In the genomic region with DNA sequence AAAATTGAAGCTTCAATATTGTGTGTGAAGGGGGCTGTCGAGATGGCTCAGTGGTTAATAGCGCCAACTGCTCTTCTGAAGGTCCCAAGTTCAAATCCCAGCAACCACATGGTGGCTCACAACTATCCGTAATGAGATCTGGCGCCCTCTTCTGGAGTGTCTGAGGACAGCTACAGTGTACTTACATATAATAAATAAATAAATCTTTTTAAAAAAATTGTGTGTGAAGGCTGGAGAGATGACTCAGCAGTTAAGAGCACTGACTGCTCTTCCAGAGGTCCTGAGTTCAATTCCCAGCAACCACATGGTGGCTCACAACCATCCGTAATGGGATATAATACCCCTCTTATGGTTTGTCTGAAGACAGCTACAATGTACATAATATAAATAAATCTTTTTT, we compare ENCODE assay signal across 27 mouse cellular contexts. TPM values are rescaled to one million over a fixed set of nuclear protein-coding genes. Genes with fewer than 3 reads are reported as not detected.
DNase-seq lines count a peak whose midpoint lies in the region; ATAC-seq and TF ChIP-seq lines count a peak whose summit lies in the region.
"Not testable (repeated sequence)": the region's sequence is repeated elsewhere in the genome, so short reads cannot be mapped to it uniquely, and the experiment has no call there.
"Had no signal": no experiment of that assay in that cellular context is flagged by ENCODE, and none has a peak within 500 bp of the region (broad histone marks: within the 10 kb centered on the region; RNA-seq: fewer than 3 reads in every experiment).

No protein-coding gene starts in this region.

- H3K4me3 ChIP-seq in ES-E14 (ENCODE audit: insufficient read depth in 1 of 2, low read depth in 1 of 2, low read length in 2 of 2, poor library complexity in 1 of 2, severe bottlenecking in 1 of 2); gastrocnemius, adult 2 months; heart, embryonic 16.5 days (ENCODE audit: low read length); kidney, adult 2 months (ENCODE audit: insufficient read depth, low read depth, low read length); liver, embryonic 14.5 days (ENCODE audit: insufficient read depth in 1 of 2, low read depth in 2 of 2, low read length in 2 of 2); macrophage (ENCODE audit: inconsistent target): not testable (repeated sequence)

- H3K27ac ChIP-seq in ES-E14 (ENCODE audit: insufficient read depth, low read depth, low read length, poor library complexity, severe bottlenecking) (peak overlapping the region; percentile 92; the same call in 1 of the 2 replicates), macrophage (peak overlapping the region; percentile 97)
- H3K27ac ChIP-seq in gastrocnemius, adult 2 months, result peak overlapping the region; percentile 79
- H3K27ac ChIP-seq in heart, embryonic 16.5 days (ENCODE audit: low read length), result peak overlapping the region; percentile 52
- H3K27ac ChIP-seq in kidney, adult 2 months (ENCODE audit: insufficient read depth, low read depth, low read length); liver, embryonic 14.5 days: not testable (repeated sequence)

- not testable (repeated sequence) for H3K9me3 ChIP-seq in ES-E14 (ENCODE audit: control insufficient read depth, insufficient read depth, low read depth, low read length); heart, embryonic 16.5 days (replicated peaks; ENCODE audit: control insufficient read depth, low read length); liver, embryonic 14.5 days (ENCODE audit: control insufficient read depth, low read length)

- TF ChIP-seq EP300 in liver, embryonic 14.5 days (IDR thresholded peaks at IDR 0.05; ENCODE audit: low read depth), result not testable (repeated sequence)

- DNase-seq in ES-E14 (ENCODE audit: low read depth, low spot score); gastrocnemius, adult 2 months; liver, embryonic 14.5 days (ENCODE audit: low read depth in 3 of 3, low spot score in 3 of 3): not testable (repeated sequence)
- DNase-seq in kidney, adult 2 months, result peak; percentile 29
- peak; percentile 27 for DNase-seq in thymus, postnatal 14 days

- TF ChIP-seq CTCF in gastrocnemius, adult 2 months (IDR thresholded peaks at IDR 0.05), result peak; percentile 54
- not testable (repeated sequence) for TF ChIP-seq CTCF in kidney, adult 2 months (conservative IDR thresholded peaks at IDR 0.05; ENCODE audit: insufficient read depth, insufficient read length, low read depth, low read length)
- peak; percentile 39 for TF ChIP-seq CTCF in liver, embryonic 14.5 days (IDR thresholded peaks at IDR 0.05; ENCODE audit: low read depth)

- WGBS in heart, embryonic 16.5 days, result 88% methylated on average over 5 of the region's 5 CpGs
- WGBS in kidney, adult 2 months, result 82% methylated on average over 5 of the region's 5 CpGs
- WGBS in liver, embryonic 14.5 days (ENCODE audit: insufficient replicate concordance), result 70% methylated on average over 5 of the region's 5 CpGs
- WGBS in macrophage (ENCODE audit: missing documents), result 80% methylated on average over 3 of the region's 5 CpGs

- H3K9ac ChIP-seq in ES-E14 (ENCODE audit: insufficient read depth, low read depth, low read length, poor library complexity, severe bottlenecking); heart, embryonic 16.5 days (ENCODE audit: low read length); liver, embryonic 14.5 days (replicated peaks): not testable (repeated sequence)

- in situ Hi-C loops in ES-E14 (cut with MboI; ENCODE audit: low sequenced_read_pairs in 2 of 2, unreplicated experiment in 2 of 2), result not testable (repeated sequence)

- H3K79me2 ChIP-seq in macrophage (ENCODE audit: inconsistent target), result peaks cover 51% of the 10 kb centered on the region

- not testable (repeated sequence) for H3K4me2 ChIP-seq in heart, embryonic 16.5 days (ENCODE audit: low read depth, low read length); liver, embryonic 14.5 days (ENCODE audit: low read depth)

- intact Hi-C loops in gastrocnemius, adult 2 months (cut with DNase I), result not testable (repeated sequence)

- not testable (repeated sequence) for H3K27me3 ChIP-seq in heart, embryonic 16.5 days (ENCODE audit: control insufficient read depth, insufficient read depth, low read length); kidney, adult 2 months (replicated peaks; ENCODE audit: control insufficient read depth, insufficient read depth, low read length); liver, embryonic 14.5 days (ENCODE audit: control insufficient read depth, insufficient read depth, low read length)

- not testable (repeated sequence) for ATAC-seq in heart, embryonic 16.5 days (replicated peaks; ENCODE audit: extremely low read depth, insufficient read depth, low FRiP score); liver, embryonic 14.5 days (ENCODE audit: insufficient read depth)

- TF ChIP-seq POLR2A in kidney, adult 2 months (IDR thresholded peaks at IDR 0.05; ENCODE audit: low read depth, low read length), result not testable (repeated sequence)

- not testable (repeated sequence) for H3K36me3 ChIP-seq in ES-E14 (ENCODE audit: control insufficient read depth, insufficient read depth, low read length, poor library complexity, severe bottlenecking); heart, embryonic 16.5 days (ENCODE audit: control insufficient read depth, insufficient read depth); kidney, adult 2 months (ENCODE audit: control insufficient read depth, insufficient read depth, low read length); liver, embryonic 14.5 days (replicated peaks; ENCODE audit: control insufficient read depth, insufficient read depth, low read depth); macrophage (ENCODE audit: inconsistent target)

- peaks cover 8 to 24% of the 10 kb centered on the region in 2 experiments for H3K4me1 ChIP-seq in ES-E14 (ENCODE audit: control insufficient read depth in 2 of 2, insufficient read depth in 2 of 2, low read length in 2 of 2, poor library complexity in 1 of 2)
- peaks cover 15% of the 10 kb centered on the region for H3K4me1 ChIP-seq in heart, embryonic 16.5 days (ENCODE audit: control insufficient read depth, insufficient read depth, low read length)
- H3K4me1 ChIP-seq in kidney, adult 2 months (ENCODE audit: control insufficient read depth, insufficient read depth, low read length), result not testable (repeated sequence)
- peaks cover 13 to 22% of the 10 kb centered on the region in 2 experiments for H3K4me1 ChIP-seq in liver, embryonic 14.5 days (replicated peaks; ENCODE audit: control insufficient read depth in 2 of 2, insufficient read depth in 2 of 2, low read length in 1 of 2)

RNA-seq across cellular contexts. Expression of a gene that starts 1.8 kb away (rescaled TPM):
- 37.8 TPM in 2 replicates for total RNA-seq in ES-E14 (2012; rRNA removed)
- total RNA-seq in gastrocnemius, adult 2 months (2021), result 1 to 10 TPM; 5.9 to 9.0 TPM
- polyA plus RNA-seq in heart, embryonic 16.5 days (2015; fragmentation: Nextera tagmentation; extraction: Ambion mirVana), result 18.3 and 22.1 TPM in 2 replicates
- polyA plus RNA-seq in kidney, adult 2 months (2012; rRNA removed), result 27.3 and 35.0 TPM in 2 replicates
- 7.4 and 9.5 TPM in 2 replicates for polyA plus RNA-seq in liver, embryonic 14.5 days (2012; rRNA removed)
- polyA plus RNA-seq in liver, embryonic 14.5 days (2014; fragmentation: Nextera tagmentation; extraction: Ambion mirVana), result 10.8 and 11.0 TPM in 2 replicates
- total RNA-seq in macrophage (2018; cell fraction: chromatin; rRNA removed), result 1,000 to 10,000 TPM in 1 of 26 experiments, 100 to 1,000 TPM in 25; 272 to 1,028 (median 411) TPM
- 100 to 1,000 TPM; 113 to 207 (median 161) TPM for total RNA-seq in macrophage (2018; cell fraction: cytosol; rRNA removed)
- 100 to 1,000 TPM; 245 to 755 (median 378) TPM for total RNA-seq in macrophage (2018; cell fraction: nucleus; rRNA removed)
- 66.7 to 127 TPM (median 117 TPM) in 3 replicates for polyA plus RNA-seq in macrophage (2018)

RNA-seq across cellular contexts. Expression of a gene that starts 27.3 kb away (rescaled TPM):
- total RNA-seq in ES-E14 (2012; rRNA removed), result 28.8 and 37.8 TPM in 2 replicates
- total RNA-seq in gastrocnemius, adult 2 months (2021), result 1 to 10 TPM; 3.8 to 4.6 TPM
- 9.4 and 9.7 TPM in 2 replicates for polyA plus RNA-seq in heart, embryonic 16.5 days (2015; fragmentation: Nextera tagmentation; extraction: Ambion mirVana)
- polyA plus RNA-seq in kidney, adult 2 months (2012; rRNA removed), result 3.1 and 3.6 TPM in 2 replicates
- polyA plus RNA-seq in liver, embryonic 14.5 days (2012; rRNA removed), result 2.7 and 4.0 TPM in 2 replicates
- polyA plus RNA-seq in liver, embryonic 14.5 days (2014; fragmentation: Nextera tagmentation; extraction: Ambion mirVana), result 2.6 and 2.8 TPM in 2 replicates
- total RNA-seq in macrophage (2018; cell fraction: chromatin; rRNA removed), result 10 to 100 TPM in 11 of 26 experiments, 1 to 10 TPM in 15; 2.7 to 18.4 (median 8.4) TPM
- total RNA-seq in macrophage (2018; cell fraction: cytosol; rRNA removed), result 1 to 10 TPM; 2.5 to 7.7 (median 5.8) TPM
- total RNA-seq in macrophage (2018; cell fraction: nucleus; rRNA removed), result 10 to 100 TPM in 1 of 26 experiments, 1 to 10 TPM in 25; 1.9 to 10.7 (median 5.0) TPM
- polyA plus RNA-seq in macrophage (2018), result 5.1 to 8.0 TPM (median 5.6 TPM) in 3 replicates

RNA-seq across cellular contexts. Expression of a gene that starts 30.6 kb away (rescaled TPM):
- total RNA-seq in ES-E14 (2012; rRNA removed), result 0.95 and 1.6 TPM in 2 replicates
- not detected for total RNA-seq in gastrocnemius, adult 2 months (2021)
- not detected in 2 replicates for polyA plus RNA-seq in heart, embryonic 16.5 days (2015; fragmentation: Nextera tagmentation; extraction: Ambion mirVana)
- 0.92 and 1.5 TPM in 2 replicates for polyA plus RNA-seq in kidney, adult 2 months (2012; rRNA removed)
- not detected in 2 replicates for polyA plus RNA-seq in liver, embryonic 14.5 days (2012; rRNA removed)
- polyA plus RNA-seq in liver, embryonic 14.5 days (2014; fragmentation: Nextera tagmentation; extraction: Ambion mirVana), result not detected in 2 replicates
- total RNA-seq in macrophage (2018; cell fraction: chromatin; rRNA removed), result not detected
- total RNA-seq in macrophage (2018; cell fraction: cytosol; rRNA removed), result under 1 TPM in 1 of 26 experiments, not detected in 25; 0.29 TPM
- total RNA-seq in macrophage (2018; cell fraction: nucleus; rRNA removed), result not detected
- polyA plus RNA-seq in macrophage (2018), result not detected in 3 replicates
- total RNA-seq: adrenal gland, adult 8-10 months; adrenal gland, postnatal 4 days; gastrocnemius, postnatal 14 days; granulocyte monocyte progenitor cell, adult 5-6 weeks; heart, postnatal 25 days; layer of hippocampus, adult 8-10 months; layer of hippocampus, postnatal 25 days; left cerebral cortex, postnatal 4 days had no signal
- polyA plus RNA-seq: embryonic facial prominence, embryonic 11.5 days; forebrain, embryonic 13.5 days; heart, embryonic 10.5 days; hindbrain, embryonic 11.5 days; hindbrain, embryonic 16.5 days; intestine, embryonic 16.5 days; kidney, embryonic 15.5 days; limb, embryonic 14.5 days; liver, embryonic 12.5 days; midbrain, embryonic 12.5 days; midbrain, postnatal 0 days; neural tube, embryonic 13.5 days had no signal

RNA-seq across cellular contexts. Expression of a gene that starts 42.1 kb away (rescaled TPM):
- total RNA-seq in ES-E14 (2012; rRNA removed), result 140 and 208 TPM in 2 replicates
- 10 to 100 TPM in 1 of 2 experiments, 1 to 10 TPM in 1; 6.1 to 11.2 TPM for total RNA-seq in gastrocnemius, adult 2 months (2021)
- 43.6 and 50.8 TPM in 2 replicates for polyA plus RNA-seq in heart, embryonic 16.5 days (2015; fragmentation: Nextera tagmentation; extraction: Ambion mirVana)
- 61.5 and 74.1 TPM in 2 replicates for polyA plus RNA-seq in kidney, adult 2 months (2012; rRNA removed)
- 11.3 and 15.9 TPM in 2 replicates for polyA plus RNA-seq in liver, embryonic 14.5 days (2012; rRNA removed)
- polyA plus RNA-seq in liver, embryonic 14.5 days (2014; fragmentation: Nextera tagmentation; extraction: Ambion mirVana), result 35.1 and 37.7 TPM in 2 replicates
- 100 to 1,000 TPM in 11 of 26 experiments, 10 to 100 TPM in 15; 63.8 to 196 (median 95.8) TPM for total RNA-seq in macrophage (2018; cell fraction: chromatin; rRNA removed)
- 100 to 1,000 TPM; 375 to 645 (median 470) TPM for total RNA-seq in macrophage (2018; cell fraction: cytosol; rRNA removed)
- 100 to 1,000 TPM; 156 to 532 (median 386) TPM for total RNA-seq in macrophage (2018; cell fraction: nucleus; rRNA removed)
- polyA plus RNA-seq in macrophage (2018), result 284 to 556 TPM (median 477 TPM) in 3 replicates
